Comparison of ENCODE assay signal across 20 mouse cellular contexts in the genomic region with DNA sequence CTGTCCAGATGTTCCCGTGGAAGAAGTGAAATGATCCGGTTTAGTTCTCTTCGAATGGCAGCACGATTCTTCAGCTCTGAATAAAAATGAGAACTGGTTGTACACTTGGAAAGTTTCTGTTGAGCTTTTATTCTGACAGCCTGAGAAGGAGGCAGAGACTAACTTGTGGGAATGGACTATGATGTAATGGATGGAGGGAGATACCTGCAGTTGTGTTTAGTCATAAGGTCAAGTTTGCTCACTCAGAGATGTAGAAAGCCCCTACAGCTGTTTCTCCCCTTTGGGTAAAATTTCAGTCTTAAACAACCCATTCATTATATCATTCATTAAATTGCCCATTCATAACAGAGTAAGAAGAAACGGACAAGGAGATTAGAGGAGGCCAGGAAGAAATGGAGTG. TPM values are rescaled to one million over a fixed set of nuclear protein-coding genes. Genes with fewer than 3 reads are reported as not detected.
DNase-seq lines count a peak whose midpoint lies in the region; ATAC-seq lines count a peak whose summit lies in the region.
"Had no signal": no experiment of that assay in that cellular context is flagged by ENCODE, and none has a peak within 500 bp of the region (broad histone marks: within the 10 kb centered on the region; RNA-seq: fewer than 3 reads in every experiment).

A gene (minus strand): TSS at position 101 of the 400 bp plus-strand sequence.

- H3K27me3 ChIP-seq in embryonic facial prominence, embryonic 15.5 days = no peaks in the 10 kb centered on the region
- no peaks in the 10 kb centered on the region for H3K27me3 ChIP-seq in embryonic facial prominence, embryonic 10.5 days (replicated peaks; ENCODE audit: low read depth, poor library complexity, severe bottlenecking)
- H3K27me3 ChIP-seq: CH12.LX had no signal

- no peak for DNase-seq in embryonic facial prominence, embryonic 10.5 days (ENCODE audit: low spot score)
- DNase-seq: adrenal gland, adult 2 months; adrenal gland, adult 8-10 months; adrenal gland, postnatal 10 days; adrenal gland, postnatal 14 days; adrenal gland, postnatal 25 days; adrenal gland, postnatal 36 days; B cell, adult 2 months; cerebellum, adult 11 months; cerebellum, adult 11-12 months; cerebellum, adult 18-20 months; cerebellum, adult 2 months had no signal

- H3K9ac ChIP-seq in embryonic facial prominence, embryonic 15.5 days = no peak within 1 kb of the TSS

- no peak within 1 kb of the TSS for H3K27ac ChIP-seq in embryonic facial prominence, embryonic 15.5 days (replicated peaks)
- no peak within 1 kb of the TSS for H3K27ac ChIP-seq in embryonic facial prominence, embryonic 10.5 days (replicated peaks)

- H3K36me3 ChIP-seq in embryonic facial prominence, embryonic 15.5 days = no peaks in the 10 kb centered on the region
- no peaks in the 10 kb centered on the region for H3K36me3 ChIP-seq in embryonic facial prominence, embryonic 10.5 days (replicated peaks)
- H3K36me3 ChIP-seq: G1E had no signal

- 69% methylated on average over 5 of the region's 5 CpGs for WGBS in embryonic facial prominence, embryonic 15.5 days
- 81% methylated on average over 5 of the region's 5 CpGs for WGBS in embryonic facial prominence, embryonic 10.5 days

- no peaks in the 10 kb centered on the region for H3K9me3 ChIP-seq in embryonic facial prominence, embryonic 15.5 days (replicated peaks)
- no peaks in the 10 kb centered on the region for H3K9me3 ChIP-seq in embryonic facial prominence, embryonic 10.5 days
- H3K9me3 ChIP-seq: G1E had no signal

- H3K4me3 ChIP-seq in embryonic facial prominence, embryonic 15.5 days (replicated peaks) = no peak within 1 kb of the TSS
- no peak within 1 kb of the TSS for H3K4me3 ChIP-seq in embryonic facial prominence, embryonic 10.5 days

- H3K4me1 ChIP-seq in embryonic facial prominence, embryonic 15.5 days = no peaks in the 10 kb centered on the region
- H3K4me1 ChIP-seq in embryonic facial prominence, embryonic 10.5 days = no peaks in the 10 kb centered on the region

- H3K4me2 ChIP-seq in embryonic facial prominence, embryonic 15.5 days (replicated peaks) = no peak within 1 kb of the TSS

- ATAC-seq in embryonic facial prominence, embryonic 15.5 days (ENCODE audit: insufficient number of reproducible peaks, low FRiP score, low TSS enrichment, low read depth) = no peak
- ATAC-seq: activated CD4-positive, CD25-positive, alpha-beta regulatory T cell, adult 4 months; CD4-positive, CD25-positive, alpha-beta regulatory T cell, adult 4 months; Patski had no signal

RNA-seq across cellular contexts. Expression of the gene that starts here (rescaled TPM):
- 10.0 and 14.1 TPM in 2 replicates for polyA plus RNA-seq in embryonic facial prominence, embryonic 15.5 days (2015; fragmentation: Nextera tagmentation; extraction: Ambion mirVana)
- 0.28 and 1.1 TPM in 2 replicates for polyA plus RNA-seq in embryonic facial prominence, embryonic 10.5 days (2016; fragmentation: Nextera tagmentation; extraction: Ambion mirVana)
- polyA plus RNA-seq: activated CD4-positive, CD25-positive, alpha-beta regulatory T cell, adult 4 months; adrenal gland, adult 2 months; brain, embryonic 14.5 days; C2C12; CD4-positive, CD25-positive, alpha-beta regulatory T cell, adult 4 months; cerebellum, adult 2 months; G1E; Patski had no signal
